Mouse (Mus musculus): ENCODE results near the gene Mdk. TPM values are rescaled to one million over a fixed set of nuclear protein-coding genes. Genes with fewer than 3 reads are reported as not detected.
A peak's percentile ranks its signal among the peaks of the same experiment; 100 is the strongest.

The Mdk gene
- 293 and 372 TPM in 2 replicates for polyA plus RNA-seq (2015; fragmentation: Nextera tagmentation; extraction: Ambion mirVana)

DNA sequence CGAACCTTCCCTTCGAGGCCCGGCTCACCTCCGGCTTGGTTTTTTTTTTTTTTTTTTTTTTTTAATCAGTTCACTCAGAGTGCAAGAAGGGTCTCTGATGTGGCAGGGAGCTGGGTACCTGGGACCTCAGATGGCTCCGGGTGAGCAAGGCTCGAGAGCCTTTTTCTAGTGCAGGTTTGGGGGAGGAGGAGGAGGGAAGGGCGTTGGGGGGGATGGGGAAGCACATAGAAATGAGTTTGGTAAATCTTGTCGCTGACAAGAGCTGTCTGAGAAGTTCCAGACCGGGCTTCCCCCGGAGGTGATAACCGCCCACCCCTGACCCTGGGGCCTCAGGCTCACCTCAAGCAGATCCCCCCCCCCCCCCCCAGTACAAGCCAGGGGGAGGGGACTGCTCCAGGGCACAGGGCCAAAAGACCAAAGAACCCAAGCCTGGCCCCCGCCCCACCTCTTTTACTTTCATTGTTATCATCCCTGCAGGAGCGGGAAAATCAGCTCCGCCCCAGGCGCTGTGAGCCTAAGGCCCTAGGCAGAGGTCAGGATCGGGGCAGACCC lies at the start of gene Mdk:
Gene Mdk (minus strand): TSS at position 138 of the 552 bp plus-strand sequence.
- peak; percentile 28; the same call in 1 of the 2 replicates for ATAC-seq (replicated peaks; ENCODE audit: insufficient number of reproducible peaks, insufficient read depth, low FRiP score, low read depth)
- Histone ChIP-seq H3K4me1 (replicated peaks) (peaks cover 50% of the 10 kb centered on the region), H3K9me3 (replicated peaks) (no peaks in the 10 kb centered on the region), H3K36me3 (peaks cover 35% of the 10 kb centered on the region), H3K27me3 (peaks cover 12% of the 10 kb centered on the region; the same call in 1 of the 2 replicates), H3K9ac (peak within 1 kb of the TSS; percentile 73), H3K27ac (peak within 1 kb of the TSS; percentile 74), H3K4me3 (peak within 1 kb of the TSS; percentile 58), H3K4me2 (peak within 1 kb of the TSS; percentile 76)
- WGBS, result 3% methylated on average over 16 of the region's 16 CpGs

- WGBS, result 59% methylated on average over 5 of the region's 5 CpGs
- H3K4me1 ChIP-seq (replicated peaks), result peaks cover 41% of the 10 kb centered on the region
- no peak overlapping the region for H3K4me2 ChIP-seq
- H3K36me3 ChIP-seq, result no peaks in the 10 kb centered on the region
- peaks cover 14% of the 10 kb centered on the region for H3K27me3 ChIP-seq
- H3K27ac ChIP-seq, result no peak overlapping the region
- no peaks in the 10 kb centered on the region for H3K9me3 ChIP-seq (replicated peaks)
- no peak overlapping the region for H3K9ac ChIP-seq
- no peak overlapping the region for H3K4me3 ChIP-seq
- ATAC-seq (replicated peaks; ENCODE audit: insufficient number of reproducible peaks, insufficient read depth, low FRiP score, low read depth), result no peak
Observed at GRCm38 (mm10) chr2:91980830-91981229, 48.7 kb upstream of the Mdk start.

- no peak for ATAC-seq (replicated peaks; ENCODE audit: insufficient number of reproducible peaks, insufficient read depth, low FRiP score, low read depth)
- H3K9ac ChIP-seq, result no peak overlapping the region
- no peak overlapping the region for H3K4me2 ChIP-seq
- H3K27me3 ChIP-seq, result peaks cover 20% of the 10 kb centered on the region
- H3K36me3 ChIP-seq, result no peaks in the 10 kb centered on the region
- no peak overlapping the region for H3K27ac ChIP-seq
- peaks cover 43% of the 10 kb centered on the region for H3K4me1 ChIP-seq (replicated peaks)
- H3K4me3 ChIP-seq, result no peak overlapping the region
- 36% methylated on average over 4 of the region's 4 CpGs for WGBS
- no peaks in the 10 kb centered on the region for H3K9me3 ChIP-seq (replicated peaks)
Observed at GRCm38 (mm10) chr2:91980245-91980644, 48.1 kb upstream of the Mdk start.

DNA sequence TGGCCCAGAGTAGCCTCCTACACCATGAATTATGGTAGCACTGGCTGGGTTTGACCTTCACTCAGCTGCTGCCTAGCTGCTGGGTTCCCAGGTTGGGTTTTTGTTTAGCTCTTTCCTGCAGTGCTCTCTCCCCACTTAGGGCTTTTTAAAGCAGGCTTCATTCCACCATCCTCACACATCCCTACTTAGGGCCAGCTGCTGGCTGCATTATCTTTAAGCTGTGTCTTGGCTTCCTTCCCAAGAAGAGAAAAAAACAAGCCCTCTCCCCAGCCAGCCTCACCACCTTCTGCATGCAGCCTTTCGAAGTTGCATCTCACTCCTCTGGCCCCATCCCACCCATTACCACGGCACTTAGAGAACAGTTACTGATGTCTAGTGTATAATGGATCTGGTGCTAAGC lies 46.5 kb upstream of the Mdk start:
- WGBS, result 11% methylated on average over 2 of the region's 2 CpGs
- Histone ChIP-seq H3K27me3 (peaks cover 35% of the 10 kb centered on the region), H3K4me3 (no peak overlapping the region), H3K9ac (peak overlapping the region; percentile 28; the same call in 1 of the 2 replicates), H3K4me2 (no peak overlapping the region), H3K27ac (peak overlapping the region; percentile 78), H3K4me1 (replicated peaks) (peaks cover 30% of the 10 kb centered on the region), H3K36me3 (no peaks in the 10 kb centered on the region), H3K9me3 (replicated peaks) (no peaks in the 10 kb centered on the region)
- peak; percentile 32; the same call in 1 of the 2 replicates for ATAC-seq (replicated peaks; ENCODE audit: insufficient number of reproducible peaks, insufficient read depth, low FRiP score, low read depth)

DNA sequence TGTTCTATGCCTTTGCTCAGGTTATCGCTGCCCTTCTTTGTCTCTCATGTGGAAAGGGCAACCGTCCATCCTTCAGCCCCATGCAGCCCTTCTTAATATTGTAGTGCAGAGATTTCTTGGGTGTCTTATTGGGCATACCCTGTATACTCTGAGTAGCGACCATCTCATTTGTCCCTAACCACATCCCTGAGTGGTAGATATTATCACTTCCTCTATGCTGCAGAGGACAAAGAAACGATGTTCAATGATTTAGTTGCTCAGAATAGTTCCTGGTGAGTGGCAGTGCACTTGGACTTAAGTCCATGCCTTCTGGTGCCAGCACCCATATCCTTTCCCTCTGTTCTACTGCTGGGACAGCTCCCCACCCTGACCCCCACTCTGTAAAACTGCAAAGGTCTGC lies 45.9 kb upstream of the Mdk start:
- ATAC-seq (replicated peaks; ENCODE audit: insufficient number of reproducible peaks, insufficient read depth, low FRiP score, low read depth), result no peak
- H3K36me3 ChIP-seq, result no peaks in the 10 kb centered on the region
- no peak overlapping the region for H3K4me3 ChIP-seq
- peaks cover 35% of the 10 kb centered on the region for H3K27me3 ChIP-seq
- no peak overlapping the region for H3K4me2 ChIP-seq
- H3K4me1 ChIP-seq (replicated peaks), result peaks cover 30% of the 10 kb centered on the region
- WGBS, result 59% methylated on average over 4 of the region's 4 CpGs
- no peak overlapping the region for H3K9ac ChIP-seq
- H3K9me3 ChIP-seq (replicated peaks), result no peaks in the 10 kb centered on the region
- H3K27ac ChIP-seq, result peak overlapping the region; percentile 78

GRCm38 (mm10) chr2:91975581-91976541 lies 43.8 kb upstream of the Mdk start, which contains the start of gene Dgkz:
TSS of gene Dgkz (minus strand) at chr2:91975864.
- Histone ChIP-seq H3K4me2 (peak within 1 kb of the TSS; percentile 83), H3K9me3 (replicated peaks) (no peaks in the 10 kb centered on the region), H3K27me3 (peaks cover 35% of the 10 kb centered on the region), H3K4me3 (peak within 1 kb of the TSS; percentile 51), H3K27ac (no peak within 1 kb of the TSS), H3K36me3 (no peaks in the 10 kb centered on the region), H3K9ac (peak within 1 kb of the TSS; percentile 49), H3K4me1 (replicated peaks) (peaks cover 47% of the 10 kb centered on the region)
- WGBS, result 1% methylated on average over 79 of the region's 79 CpGs
- ATAC-seq (replicated peaks; ENCODE audit: insufficient number of reproducible peaks, insufficient read depth, low FRiP score, low read depth), result no peak

- H3K27me3 ChIP-seq, result peaks cover 35% of the 10 kb centered on the region
- no peaks in the 10 kb centered on the region for H3K9me3 ChIP-seq (replicated peaks)
- no peak overlapping the region for H3K4me3 ChIP-seq
- WGBS, result 62% methylated on average over 7 of the region's 7 CpGs
- no peak overlapping the region for H3K4me2 ChIP-seq
- H3K9ac ChIP-seq, result no peak overlapping the region
- ATAC-seq (replicated peaks; ENCODE audit: insufficient number of reproducible peaks, insufficient read depth, low FRiP score, low read depth), result no peak
- H3K27ac ChIP-seq, result no peak overlapping the region
- H3K36me3 ChIP-seq, result no peaks in the 10 kb centered on the region
- H3K4me1 ChIP-seq (replicated peaks), result peaks cover 46% of the 10 kb centered on the region
Observed at GRCm38 (mm10) chr2:91973416-91974135, 41.5 kb upstream of the Mdk start.

DNA sequence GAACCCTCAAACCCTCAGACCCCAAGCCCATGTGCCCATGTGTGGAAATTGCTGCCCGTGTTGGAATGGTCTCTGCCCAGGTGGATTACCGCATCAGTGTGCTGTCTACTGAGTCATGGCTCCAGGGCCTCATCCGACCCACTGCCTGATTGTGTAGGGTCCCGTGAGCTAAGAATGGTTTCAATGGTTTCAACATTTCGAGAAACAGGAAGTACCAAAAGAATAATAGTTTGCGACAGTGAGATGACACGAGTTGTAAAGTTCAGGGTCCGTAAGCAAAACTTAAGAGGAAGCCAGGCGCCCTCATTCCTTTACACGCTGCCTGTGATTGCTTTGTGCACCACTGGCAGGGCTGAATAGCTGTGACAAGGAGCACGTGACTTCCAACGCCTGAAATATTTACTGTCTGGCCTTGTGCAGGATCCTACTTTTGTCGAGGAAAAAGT lies 40.0 kb upstream of the Mdk start:
- H3K36me3 ChIP-seq, result no peaks in the 10 kb centered on the region
- peaks cover 34% of the 10 kb centered on the region for H3K27me3 ChIP-seq
- H3K27ac ChIP-seq, result peak overlapping the region; percentile 91
- H3K4me3 ChIP-seq, result no peak overlapping the region
- peak overlapping the region; percentile 52 for H3K4me2 ChIP-seq
- no peaks in the 10 kb centered on the region for H3K9me3 ChIP-seq (replicated peaks)
- H3K4me1 ChIP-seq (replicated peaks), result peaks cover 43% of the 10 kb centered on the region
- WGBS, result 30% methylated on average over 13 of the region's 13 CpGs
- H3K9ac ChIP-seq, result no peak overlapping the region
- no peak for ATAC-seq (replicated peaks; ENCODE audit: insufficient number of reproducible peaks, insufficient read depth, low FRiP score, low read depth)

DNA sequence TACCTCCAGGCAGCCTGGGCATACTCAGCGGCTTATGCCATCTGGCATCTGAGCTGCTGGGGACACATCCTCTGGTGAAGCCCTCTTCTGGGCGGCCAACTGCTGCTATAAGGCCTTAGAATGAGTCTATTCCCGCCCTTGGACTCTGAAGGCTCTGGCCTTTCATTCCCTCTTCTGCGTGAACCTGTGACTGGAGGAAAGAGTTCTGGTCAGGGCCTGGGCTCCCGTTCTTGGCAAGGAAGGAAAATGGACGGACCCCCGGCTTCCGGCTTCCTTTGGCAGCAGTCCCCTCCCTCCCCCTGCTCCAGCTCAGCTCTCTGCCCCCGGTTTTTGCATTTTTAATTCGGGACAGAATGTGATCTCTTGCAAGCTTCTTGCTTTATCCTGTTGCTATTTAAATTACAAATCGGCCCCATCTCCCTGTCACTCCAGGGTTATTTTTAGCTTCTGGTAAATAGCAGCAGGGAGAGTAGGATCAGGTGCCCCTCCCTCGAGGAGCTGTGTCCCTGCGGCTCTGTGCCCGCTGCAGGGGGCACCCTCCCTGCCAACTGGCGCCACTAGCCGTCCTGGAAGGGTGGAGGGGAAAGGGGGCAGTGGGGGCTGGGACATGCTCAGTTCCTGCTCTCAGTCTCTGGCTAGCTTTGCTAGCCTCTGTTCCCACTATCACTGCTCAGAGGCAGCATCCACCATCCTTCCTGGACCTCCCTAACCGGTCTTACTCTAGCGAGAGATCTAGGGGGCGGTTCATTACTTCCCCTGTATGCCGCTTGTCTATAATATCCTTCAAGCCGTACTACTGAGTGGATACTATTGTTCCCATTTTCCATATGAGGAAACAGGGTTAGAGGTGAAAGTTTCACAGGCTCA lies 39.4 kb upstream of the Mdk start:
- Histone ChIP-seq H3K27me3 (peaks cover 28% of the 10 kb centered on the region), H3K4me1 (replicated peaks) (peaks cover 45% of the 10 kb centered on the region), H3K36me3 (no peaks in the 10 kb centered on the region), H3K9ac (0 out of 2 replicates have a peak overlapping the region, but pooled peaks have one; percentile 15), H3K27ac (peak overlapping the region; percentile 91), H3K4me3 (peak overlapping the region; percentile 19), H3K9me3 (replicated peaks) (no peaks in the 10 kb centered on the region), H3K4me2 (peak overlapping the region; percentile 52)
- WGBS, result 14% methylated on average over 21 of the region's 21 CpGs
- peak; percentile 55 for ATAC-seq (replicated peaks; ENCODE audit: insufficient number of reproducible peaks, insufficient read depth, low FRiP score, low read depth)

DNA sequence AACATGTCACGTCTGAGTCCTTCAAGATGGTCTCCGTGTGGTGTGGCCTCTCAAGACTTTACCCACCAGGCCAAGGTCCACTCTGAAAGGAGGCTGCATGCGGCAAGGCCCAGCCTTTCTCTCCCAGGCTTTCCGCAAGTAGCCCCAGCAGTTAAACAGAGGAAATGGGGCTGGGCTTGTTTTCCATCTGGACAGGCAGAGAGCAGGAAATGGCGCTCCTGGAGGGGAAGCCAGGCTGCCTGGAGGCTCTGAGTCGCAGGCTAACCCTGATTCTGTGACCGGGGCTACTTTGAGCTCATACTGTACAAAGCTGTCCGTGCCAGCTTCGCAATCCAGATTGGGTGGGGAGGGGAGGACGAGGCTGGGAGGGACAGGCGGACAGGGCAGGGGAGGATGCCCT lies 35.9 kb upstream of the Mdk start:
- peaks cover 49% of the 10 kb centered on the region for H3K4me1 ChIP-seq (replicated peaks)

More for the DNA sequence above, 35.9 kb upstream of the Mdk start:
- Histone ChIP-seq H3K9ac (no peak overlapping the region), H3K27me3 (no peaks in the 10 kb centered on the region), H3K27ac (peak overlapping the region; percentile 73), H3K36me3 (no peaks in the 10 kb centered on the region), H3K4me2 (no peak overlapping the region), H3K9me3 (replicated peaks) (no peaks in the 10 kb centered on the region), H3K4me3 (no peak overlapping the region)
- 56% methylated on average over 11 of the region's 11 CpGs for WGBS
- no peak for ATAC-seq (replicated peaks; ENCODE audit: insufficient number of reproducible peaks, insufficient read depth, low FRiP score, low read depth)
